Mouse (Mus musculus): ENCODE data around the gene Gm19402. TPM values are rescaled to one million over a fixed set of nuclear protein-coding genes. Genes with fewer than 3 reads are reported as not detected.
"Not testable (repeated sequence)": the region's sequence is repeated elsewhere in the genome, so short reads cannot be mapped to it uniquely, and the experiment has no call there.

Gene Gm19402
- not detected in 2 replicates for polyA plus RNA-seq (2016; fragmentation: Nextera tagmentation; extraction: Ambion mirVana)

- DNase-seq (ENCODE audit: low spot score); H3K36me3 ChIP-seq; H3K9me3 ChIP-seq; H3K4me3 ChIP-seq; H3K27ac ChIP-seq: not testable (repeated sequence)
- Histone ChIP-seq H3K27me3 (ENCODE audit: insufficient read depth, poor library complexity, severe bottlenecking) (peaks cover 67% of the 10 kb centered on the region), H3K4me1 (peaks cover 14% of the 10 kb centered on the region)
- WGBS = 65% methylated on average over 3 of the region's 3 CpGs
Observed at GRCm38 (mm10) chr10:77690356-77690807, at the start of gene Gm19402. Gm19402 (minus strand) TSS chr10:77690757.

- H3K4me3 ChIP-seq = no peak overlapping the region
- H3K27ac ChIP-seq = no peak overlapping the region
- no peak for DNase-seq (ENCODE audit: low spot score)
- WGBS = 88% methylated on average over 4 of the region's 4 CpGs
- H3K36me3 ChIP-seq = no peaks in the 10 kb centered on the region
- peaks cover 7% of the 10 kb centered on the region; the same call in 1 of the 2 replicates for H3K9me3 ChIP-seq
- H3K27me3 ChIP-seq (ENCODE audit: insufficient read depth, poor library complexity, severe bottlenecking) = peaks cover 8% of the 10 kb centered on the region; the same call in 1 of the 2 replicates
- H3K4me1 ChIP-seq = 0 out of 2 replicates have a peak, but pooled peaks cover 5% of the 10 kb centered on the region
Observed at GRCm38 (mm10) chr10:77738929-77739328, 48.4 kb upstream of the Gm19402 start.

GRCm38 (mm10) chr10:77735928-77736327 lies 45.4 kb upstream of the Gm19402 start:
- Histone ChIP-seq H3K4me1 (0 out of 2 replicates have a peak, but pooled peaks cover 5% of the 10 kb centered on the region), H3K4me3 (no peak overlapping the region), H3K9me3 (peaks cover 7% of the 10 kb centered on the region; the same call in 1 of the 2 replicates), H3K27ac (no peak overlapping the region), H3K36me3 (no peaks in the 10 kb centered on the region), H3K27me3 (ENCODE audit: insufficient read depth, poor library complexity, severe bottlenecking) (no peaks in the 10 kb centered on the region)
- no peak for DNase-seq (ENCODE audit: low spot score)
- WGBS = 81% methylated on average over 1 of the region's 1 CpGs

DNA sequence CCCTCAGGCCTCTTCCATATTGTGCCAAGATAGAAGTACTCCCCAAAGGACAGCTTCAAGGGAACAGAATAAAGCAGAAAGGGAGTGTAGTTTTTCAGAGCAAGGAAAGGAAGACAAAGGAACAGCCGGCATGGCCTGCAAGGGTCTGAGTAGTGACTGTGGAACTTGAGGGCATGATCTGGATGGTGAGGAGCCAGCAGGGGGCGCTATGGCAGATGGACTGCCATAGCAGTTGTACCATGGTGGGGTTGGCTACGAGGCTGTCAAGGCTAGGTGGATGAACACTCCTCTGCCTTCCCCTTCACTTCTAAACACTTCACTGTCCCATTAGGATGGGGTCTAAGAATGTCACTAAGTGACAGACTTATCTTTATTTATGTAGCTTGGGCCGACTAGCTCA lies 38.7 kb upstream of the Gm19402 start:
- Histone ChIP-seq H3K27ac (no peak overlapping the region), H3K4me1 (no peaks in the 10 kb centered on the region), H3K27me3 (ENCODE audit: insufficient read depth, poor library complexity, severe bottlenecking) (no peaks in the 10 kb centered on the region; the same call in 1 of the 2 replicates), H3K4me3 (no peak overlapping the region), H3K36me3 (no peaks in the 10 kb centered on the region), H3K9me3 (no peaks in the 10 kb centered on the region)
- 56% methylated on average over 4 of the region's 4 CpGs for WGBS
- no peak for DNase-seq (ENCODE audit: low spot score)

- no peak for DNase-seq (ENCODE audit: low spot score)
- Histone ChIP-seq H3K4me1 (no peaks in the 10 kb centered on the region), H3K27ac (no peak overlapping the region), H3K9me3 (no peaks in the 10 kb centered on the region), H3K27me3 (ENCODE audit: insufficient read depth, poor library complexity, severe bottlenecking) (no peaks in the 10 kb centered on the region; the same call in 1 of the 2 replicates), H3K36me3 (no peaks in the 10 kb centered on the region), H3K4me3 (no peak overlapping the region)
- WGBS = 58% methylated on average over 4 of the region's 4 CpGs
Observed at GRCm38 (mm10) chr10:77728280-77728679, 37.7 kb upstream of the Gm19402 start.

DNA sequence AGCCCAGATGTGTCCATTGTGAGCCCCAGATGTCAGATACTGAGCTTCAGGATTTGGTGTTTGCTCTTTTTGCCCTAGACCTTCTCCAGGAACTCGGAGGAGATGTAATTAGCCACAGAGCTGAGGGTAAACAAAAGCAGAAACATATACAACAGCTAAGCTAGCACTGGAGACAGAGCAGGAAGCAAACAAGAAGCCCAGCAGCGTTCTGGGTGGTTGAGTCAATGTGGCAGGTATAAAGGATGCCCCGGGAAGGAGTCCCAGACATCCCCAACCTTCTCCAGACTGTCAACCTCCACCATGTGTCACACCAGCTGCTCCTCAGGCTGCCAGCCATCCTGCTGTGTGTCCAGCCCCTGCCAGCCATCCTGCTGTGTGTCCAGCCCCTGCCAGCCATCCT lies 35.6 kb upstream of the Gm19402 start, which contains the start of gene Gm10100:
Gene Gm10100 (plus strand): TSS at position 301 of the 400 bp plus-strand sequence.
- 28% methylated on average over 3 of the region's 3 CpGs for WGBS
- H3K4me3 ChIP-seq = no peak within 1 kb of the TSS
- no peak within 1 kb of the TSS for H3K27ac ChIP-seq
- no peaks in the 10 kb centered on the region for H3K9me3 ChIP-seq
- H3K27me3 ChIP-seq (ENCODE audit: insufficient read depth, poor library complexity, severe bottlenecking) = no peaks in the 10 kb centered on the region; the same call in 1 of the 2 replicates
- no peaks in the 10 kb centered on the region for H3K36me3 ChIP-seq
- H3K4me1 ChIP-seq = no peaks in the 10 kb centered on the region
- DNase-seq (ENCODE audit: low spot score) = no peak

- H3K4me1 ChIP-seq = no peaks in the 10 kb centered on the region
- H3K27ac ChIP-seq = no peak overlapping the region
- H3K9me3 ChIP-seq = 0 out of 2 replicates have a peak, but pooled peaks cover 4% of the 10 kb centered on the region
- H3K27me3 ChIP-seq (ENCODE audit: insufficient read depth, poor library complexity, severe bottlenecking) = no peaks in the 10 kb centered on the region; the same call in 1 of the 2 replicates
- no peak for DNase-seq (ENCODE audit: low spot score)
- H3K36me3 ChIP-seq = no peaks in the 10 kb centered on the region
- 74% methylated on average over 8 of the region's 8 CpGs for WGBS
- no peak overlapping the region for H3K4me3 ChIP-seq
Observed at GRCm38 (mm10) chr10:77724855-77725254, 34.3 kb upstream of the Gm19402 start.

- H3K27me3 ChIP-seq (ENCODE audit: insufficient read depth, poor library complexity, severe bottlenecking); H3K36me3 ChIP-seq; H3K27ac ChIP-seq; DNase-seq (ENCODE audit: low spot score); H3K4me1 ChIP-seq; H3K4me3 ChIP-seq; H3K9me3 ChIP-seq: not testable (repeated sequence)
- 73% methylated on average over 1 of the region's 1 CpGs for WGBS
Observed at GRCm38 (mm10) chr10:77720299-77720698, 29.7 kb upstream of the Gm19402 start, which contains the start of gene Krtap12-1. Krtap12-1 (plus strand) TSS chr10:77720599.

- H3K4me1 ChIP-seq = no peaks in the 10 kb centered on the region
- H3K9me3 ChIP-seq = 0 out of 2 replicates have a peak, but pooled peaks cover 1% of the 10 kb centered on the region
- no peak within 1 kb of the TSS for H3K27ac ChIP-seq
- no peak for DNase-seq (ENCODE audit: low spot score)
- H3K36me3 ChIP-seq = no peaks in the 10 kb centered on the region
- H3K27me3 ChIP-seq (ENCODE audit: insufficient read depth, poor library complexity, severe bottlenecking) = no peaks in the 10 kb centered on the region
- 68% methylated on average over 1 of the region's 1 CpGs for WGBS
- H3K4me3 ChIP-seq = no peak within 1 kb of the TSS
Observed at GRCm38 (mm10) chr10:77715507-77715906, 24.9 kb upstream of the Gm19402 start, which contains the start of gene Gm10142. Gm10142 (plus strand) TSS chr10:77715807.

- no peaks in the 10 kb centered on the region for H3K27me3 ChIP-seq (ENCODE audit: insufficient read depth, poor library complexity, severe bottlenecking)
- 64% methylated on average over 4 of the region's 4 CpGs for WGBS
- DNase-seq (ENCODE audit: low spot score) = no peak
- no peaks in the 10 kb centered on the region for H3K36me3 ChIP-seq
- H3K4me1 ChIP-seq = no peaks in the 10 kb centered on the region
- no peak overlapping the region for H3K27ac ChIP-seq
- H3K9me3 ChIP-seq = no peaks in the 10 kb centered on the region
- H3K4me3 ChIP-seq = no peak overlapping the region
Observed at GRCm38 (mm10) chr10:77713734-77714133, 23.2 kb upstream of the Gm19402 start.

DNA sequence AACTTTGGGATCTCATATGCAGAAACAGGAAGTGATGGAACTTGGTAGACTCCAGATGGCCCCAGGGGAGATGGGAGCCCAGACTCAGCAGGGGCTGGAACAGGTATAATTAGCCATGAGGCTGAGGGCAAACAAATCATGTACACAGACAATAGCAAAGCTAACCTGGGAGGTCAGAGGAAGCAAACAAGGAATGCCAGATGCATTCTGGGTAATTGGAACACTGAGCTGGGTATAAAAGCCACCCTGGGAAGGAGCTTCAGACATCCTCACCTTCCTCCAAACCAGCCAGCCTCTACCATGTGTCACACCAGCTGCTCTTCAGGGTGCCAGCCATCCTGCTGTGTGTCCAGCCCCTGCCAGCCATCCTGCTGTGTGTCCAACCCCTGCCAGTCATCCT lies 20.6 kb upstream of the Gm19402 start, which contains the start of gene Gm10024:
Gene Gm10024 (plus strand): TSS at position 301 of the 400 bp plus-strand sequence.
- DNase-seq (ENCODE audit: low spot score); H3K27ac ChIP-seq; H3K4me1 ChIP-seq; H3K36me3 ChIP-seq; H3K9me3 ChIP-seq; H3K4me3 ChIP-seq; H3K27me3 ChIP-seq (ENCODE audit: insufficient read depth, poor library complexity, severe bottlenecking): not testable (repeated sequence)

GRCm38 (mm10) chr10:77709831-77710230 lies 19.3 kb upstream of the Gm19402 start:
- H3K9me3 ChIP-seq = peaks cover 5% of the 10 kb centered on the region; the same call in 1 of the 2 replicates
- no peak for DNase-seq (ENCODE audit: low spot score)
- no peaks in the 10 kb centered on the region for H3K27me3 ChIP-seq (ENCODE audit: insufficient read depth, poor library complexity, severe bottlenecking)
- H3K27ac ChIP-seq = no peak overlapping the region
- no peak overlapping the region for H3K4me3 ChIP-seq
- no peaks in the 10 kb centered on the region for H3K4me1 ChIP-seq
- H3K36me3 ChIP-seq = no peaks in the 10 kb centered on the region
- WGBS = 79% methylated on average over 3 of the region's 3 CpGs

GRCm38 (mm10) chr10:77706326-77706725 lies 15.8 kb upstream of the Gm19402 start, which contains the start of gene Gm10272:
Gm10272 (plus strand) TSS chr10:77706626.
- WGBS = 86% methylated on average over 1 of the region's 1 CpGs
- Histone ChIP-seq H3K27me3 (ENCODE audit: insufficient read depth, poor library complexity, severe bottlenecking) (no peaks in the 10 kb centered on the region), H3K4me3 (no peak within 1 kb of the TSS), H3K27ac (no peak within 1 kb of the TSS), H3K9me3 (peaks cover 5% of the 10 kb centered on the region), H3K36me3 (no peaks in the 10 kb centered on the region), H3K4me1 (no peaks in the 10 kb centered on the region)
- DNase-seq (ENCODE audit: low spot score) = no peak

Data from heart, embryonic 10.5 days (tissue).